Mouse (Mus musculus) forebrain, embryonic 16.5 days (tissue): Measurements from ENCODE around the gene Mgst3. TPM values are rescaled to one million over a fixed set of nuclear protein-coding genes. Genes with fewer than 3 reads are reported as not detected.
A peak's percentile ranks its signal among the peaks of the same experiment; 100 is the strongest.

Source experiments
- ATAC-seq: fragments of 200-750 bp; cut with Nextera tagmentation; 2 replicates; pipeline ENCODE4 v1.8.0; 2017; ENCODE audit warnings: mild to moderate bottlenecking, moderate library complexity
- H3K27ac ChIP-seq: fragments of 300-500 bp; sonication (generic); 2 replicates; pipeline ENCODE4 v1.5.1; 2014; ENCODE audit warnings: low read length, control low read depth
- H3K27me3 ChIP-seq: fragments of 300-500 bp; sonication (generic); replicated peaks from 2 replicates; pipeline ENCODE4 v1.6.1; 2014; ENCODE audit warnings: low read length; ENCODE audit not compliant: control insufficient read depth, insufficient read depth
- H3K36me3 ChIP-seq: fragments of 300-500 bp; sonication (generic); 2 replicates; pipeline ENCODE4 v1.6.1; 2014; ENCODE audit not compliant: control insufficient read depth, insufficient read depth
- H3K4me1 ChIP-seq: fragments of 300-500 bp; sonication (generic); replicated peaks from 2 replicates; pipeline ENCODE4 v1.6.1; 2014; ENCODE audit warnings: low read length; ENCODE audit not compliant: control insufficient read depth, insufficient read depth
- H3K4me2 ChIP-seq: fragments of 300-500 bp; sonication (generic); 2 replicates; pipeline ENCODE4 v1.6.1; 2014; ENCODE audit warnings: mild to moderate bottlenecking, low read length, control low read depth
- H3K4me3 ChIP-seq: fragments of 300-500 bp; sonication (generic); replicated peaks from 2 replicates; pipeline ENCODE4 v1.5.1; 2014; ENCODE audit warnings: mild to moderate bottlenecking, low read length, control low read depth
- H3K9ac ChIP-seq: fragments of 300-500 bp; sonication (generic); replicated peaks from 2 replicates; pipeline ENCODE4 v1.6.1; 2014; ENCODE audit warnings: low read depth, low read length, control low read depth
- H3K9me3 ChIP-seq: fragments of 300-500 bp; sonication (generic); 2 replicates; pipeline ENCODE4 v1.6.1; 2016; ENCODE audit warnings: low read length; ENCODE audit not compliant: control insufficient read depth
- WGBS: fragments of 180-500 bp; shearing (Covaris S2); extraction: QIAGEN DNeasy Blood & Tissue Kit; methylation state at CpG from one replicate; pipeline ENCODE4 v1.1.7; 2014; 5-methylcytosine and 5-hydroxymethylcytosine counted together
- polyA plus RNA-seq: library from polyadenylated mRNA; unstranded; fragments of >200 nt; fragmentation: Nextera tagmentation; extraction: Ambion mirVana; gene quantifications from 2 replicates; pipeline ENCODE4 v1.2.1, GENCODE M21; 2015

Gene Mgst3
- polyA plus RNA-seq, 1 experiment from 2014 or later: 109 TPM

- no peaks in the 10 kb centered on the region for H3K9me3 ChIP-seq
- no peaks in the 10 kb centered on the region for H3K36me3 ChIP-seq
- H3K4me3 ChIP-seq: no peak overlapping the region
- H3K9ac ChIP-seq: no peak overlapping the region
- no peaks in the 10 kb centered on the region for H3K4me1 ChIP-seq
- WGBS: 77% methylated on average over 11 of the region's 11 CpGs
- ATAC-seq: no peak
- no peak overlapping the region for H3K4me2 ChIP-seq
- H3K27ac ChIP-seq: no peak overlapping the region
- H3K27me3 ChIP-seq: no peaks in the 10 kb centered on the region
Observed at GRCm38 (mm10) chr1:167422501-167423240, 29.0 kb upstream of the Mgst3 start.

DNA sequence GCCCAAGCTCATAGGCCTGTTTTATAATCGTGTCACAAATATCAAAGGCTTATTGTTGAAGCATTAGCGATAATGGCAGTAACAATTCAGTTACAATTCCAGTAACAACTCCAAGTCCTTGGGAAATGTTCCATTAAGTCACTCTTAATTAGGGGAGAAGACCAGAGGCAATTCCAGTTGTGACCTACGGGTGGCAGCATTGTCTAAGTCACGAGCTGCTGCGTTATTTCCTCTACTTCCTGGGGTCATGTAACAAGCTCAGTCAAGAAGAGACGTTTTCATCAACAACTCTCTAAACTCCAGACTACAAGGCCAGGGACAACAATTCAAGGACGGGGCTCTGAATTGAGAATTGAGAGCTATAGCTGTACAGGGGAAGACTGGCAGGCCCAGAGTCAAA is 21.2 kb upstream of the Mgst3 start:
- Histone ChIP-seq H3K27ac (no peak overlapping the region), H3K4me3 (no peak overlapping the region), H3K9me3 (no peaks in the 10 kb centered on the region), H3K4me2 (no peak overlapping the region), H3K9ac (no peak overlapping the region), H3K27me3 (0 out of 2 replicates have a peak, but pooled peaks cover 2% of the 10 kb centered on the region), H3K36me3 (no peaks in the 10 kb centered on the region), H3K4me1 (no peaks in the 10 kb centered on the region)
- ATAC-seq: peak; percentile 64
- WGBS: 2% methylated on average over 7 of the region's 7 CpGs

DNA sequence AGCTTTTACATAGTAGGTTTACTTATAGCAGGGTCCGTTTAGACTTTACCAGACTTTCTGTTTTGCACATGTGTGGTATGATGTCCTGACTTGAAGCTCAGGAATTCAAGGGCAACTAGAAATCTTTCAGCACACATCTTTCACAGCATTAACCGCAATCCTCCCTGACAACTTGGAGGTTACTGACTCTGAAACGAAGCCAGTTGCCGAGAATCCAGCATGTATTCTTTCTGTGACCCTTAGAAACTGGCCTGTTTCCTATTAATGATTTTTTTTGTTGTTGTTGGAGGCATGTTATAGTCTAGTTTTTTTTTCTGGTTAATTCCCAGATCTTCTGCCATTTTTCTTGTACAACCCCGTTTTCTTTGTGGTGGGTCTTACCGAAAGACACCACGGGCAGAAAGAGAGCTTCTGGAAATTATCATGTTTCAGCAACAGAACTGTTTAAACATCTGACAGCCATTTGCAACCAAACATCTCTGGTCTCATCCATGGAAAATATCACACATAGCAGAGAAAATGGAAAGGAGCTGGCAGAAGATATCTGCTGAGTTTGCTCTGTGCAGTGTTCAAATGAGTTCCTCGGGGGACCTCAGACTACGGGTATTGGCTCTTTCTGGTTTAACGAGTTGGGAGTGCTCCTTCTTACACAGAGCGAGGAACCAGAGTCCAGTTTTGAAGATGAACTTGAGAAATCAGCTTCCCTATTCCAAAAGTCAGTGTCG is 18.5 kb upstream of the Mgst3 start:
- Histone ChIP-seq H3K9me3 (no peaks in the 10 kb centered on the region), H3K4me3 (no peak overlapping the region), H3K9ac (no peak overlapping the region), H3K36me3 (no peaks in the 10 kb centered on the region), H3K27ac (no peak overlapping the region), H3K4me2 (no peak overlapping the region), H3K27me3 (0 out of 2 replicates have a peak, but pooled peaks cover 5% of the 10 kb centered on the region), H3K4me1 (no peaks in the 10 kb centered on the region)
- 77% methylated on average over 12 of the region's 12 CpGs for WGBS
- no peak for ATAC-seq

GRCm38 (mm10) chr1:167409601-167410000 is 16.0 kb upstream of the Mgst3 start:
- no peak overlapping the region for H3K4me2 ChIP-seq
- no peak overlapping the region for H3K4me3 ChIP-seq
- H3K9me3 ChIP-seq: no peaks in the 10 kb centered on the region
- WGBS: 79% methylated on average over 4 of the region's 4 CpGs
- H3K27ac ChIP-seq: no peak overlapping the region
- H3K27me3 ChIP-seq: 0 out of 2 replicates have a peak, but pooled peaks cover 5% of the 10 kb centered on the region
- H3K36me3 ChIP-seq: no peaks in the 10 kb centered on the region
- ATAC-seq: no peak
- no peak overlapping the region for H3K9ac ChIP-seq
- H3K4me1 ChIP-seq: no peaks in the 10 kb centered on the region

DNA sequence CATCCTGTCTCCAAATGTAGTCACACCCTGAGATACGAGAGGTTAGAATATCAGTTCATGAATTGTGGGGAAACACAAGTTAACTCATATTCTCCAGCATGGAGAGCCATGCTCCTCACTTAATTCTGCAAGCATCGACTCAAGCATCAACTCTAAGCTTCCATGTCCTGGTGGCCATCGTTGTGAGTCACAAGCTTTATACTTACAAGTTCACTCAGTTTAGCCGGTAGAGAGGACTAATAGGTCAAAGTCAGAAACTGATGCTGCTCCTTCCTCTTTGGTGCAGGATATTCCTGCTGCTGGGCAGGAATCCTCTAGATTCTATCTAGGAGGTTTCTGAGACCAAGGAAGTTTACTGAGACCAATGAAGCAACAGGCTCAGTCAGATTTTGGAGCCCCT is 11.6 kb upstream of the Mgst3 start:
- Histone ChIP-seq H3K36me3 (no peaks in the 10 kb centered on the region), H3K27me3 (peaks cover 9% of the 10 kb centered on the region; the same call in 1 of the 2 replicates), H3K4me3 (no peak overlapping the region), H3K9ac (no peak overlapping the region), H3K4me1 (no peaks in the 10 kb centered on the region), H3K9me3 (no peaks in the 10 kb centered on the region), H3K27ac (no peak overlapping the region), H3K4me2 (no peak overlapping the region)
- ATAC-seq: no peak
- WGBS: 85% methylated on average over 4 of the region's 4 CpGs

GRCm38 (mm10) chr1:167393281-167393680 is 360 bp downstream of the Mgst3 start:
- Histone ChIP-seq H3K4me3 (peak overlapping the region; percentile 62), H3K9me3 (no peaks in the 10 kb centered on the region), H3K27me3 (peaks cover 3% of the 10 kb centered on the region), H3K4me1 (peaks cover 11% of the 10 kb centered on the region), H3K9ac (peak overlapping the region; percentile 57), H3K4me2 (peak overlapping the region; percentile 73), H3K27ac (peak overlapping the region; percentile 30; the same call in 1 of the 2 replicates), H3K36me3 (no peaks in the 10 kb centered on the region)
- under 1% methylated on average over 15 of the region's 15 CpGs for WGBS
- peak; percentile 25 for ATAC-seq

DNA sequence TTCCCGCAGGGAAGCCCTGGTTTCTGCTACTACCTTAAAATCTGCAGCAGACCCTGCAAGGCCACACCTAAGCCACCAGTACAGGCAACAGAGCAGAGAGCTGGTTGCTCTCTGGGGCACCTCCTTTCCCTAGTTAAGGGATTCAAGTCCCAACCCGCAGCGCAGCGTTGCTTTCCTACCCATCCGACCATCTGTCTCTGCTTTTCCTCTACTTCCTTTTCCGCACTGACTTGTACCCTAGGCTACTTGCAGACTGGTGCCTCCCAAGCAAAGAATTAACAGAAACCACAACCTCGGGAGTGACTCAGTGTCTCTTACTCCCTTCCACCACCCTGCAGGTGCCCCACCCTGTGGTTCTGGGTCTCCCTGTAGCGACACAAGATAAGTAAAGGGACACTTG is 954 bp downstream of the Mgst3 start:
- no peak for ATAC-seq
- Histone ChIP-seq H3K9me3 (no peaks in the 10 kb centered on the region), H3K27me3 (peaks cover 3% of the 10 kb centered on the region), H3K4me2 (peak overlapping the region; percentile 73), H3K9ac (no peak overlapping the region; the same call in 1 of the 2 replicates), H3K27ac (no peak overlapping the region), H3K4me3 (peak overlapping the region; percentile 62), H3K36me3 (no peaks in the 10 kb centered on the region), H3K4me1 (peaks cover 11% of the 10 kb centered on the region)
- 14% methylated on average over 8 of the region's 8 CpGs for WGBS

- H3K4me2 ChIP-seq: peak overlapping the region; percentile 73
- H3K4me3 ChIP-seq: peak overlapping the region; percentile 62
- peaks cover 11% of the 10 kb centered on the region for H3K4me1 ChIP-seq
- ATAC-seq: no peak
- H3K27me3 ChIP-seq: peaks cover 3% of the 10 kb centered on the region
- no peaks in the 10 kb centered on the region for H3K9me3 ChIP-seq
- no peak overlapping the region for H3K9ac ChIP-seq
- 44% methylated on average over 2 of the region's 2 CpGs for WGBS
- no peak overlapping the region for H3K27ac ChIP-seq
- no peaks in the 10 kb centered on the region for H3K36me3 ChIP-seq
Observed at GRCm38 (mm10) chr1:167392031-167392640, 1.5 kb downstream of the Mgst3 start.

DNA sequence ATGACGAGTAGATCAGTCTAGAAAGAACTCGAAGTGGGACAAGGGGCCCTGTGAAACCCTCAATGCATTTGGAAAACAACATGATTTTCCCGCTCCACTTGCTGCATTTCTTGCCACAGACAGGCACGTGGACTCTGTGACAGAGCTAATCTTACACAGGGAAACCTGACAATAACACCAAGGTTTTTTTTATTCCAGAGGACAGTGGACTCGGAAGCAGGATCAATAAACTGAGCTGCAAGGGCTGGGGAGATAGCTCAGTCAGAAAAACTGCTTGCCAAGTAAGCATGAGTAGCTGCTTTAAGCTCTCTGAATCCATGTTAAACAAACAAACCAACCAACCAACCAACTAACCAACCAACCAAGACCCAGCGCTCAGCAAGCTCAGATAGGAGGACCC is 2.4 kb downstream of the Mgst3 start:
- peaks cover 11% of the 10 kb centered on the region for H3K4me1 ChIP-seq

More for the DNA sequence above, 2.4 kb downstream of the Mgst3 start:
- no peak for ATAC-seq
- no peak overlapping the region for H3K4me3 ChIP-seq
- H3K9me3 ChIP-seq: no peaks in the 10 kb centered on the region
- H3K36me3 ChIP-seq: no peaks in the 10 kb centered on the region
- H3K4me2 ChIP-seq: no peak overlapping the region
- H3K9ac ChIP-seq: no peak overlapping the region
- peaks cover 3% of the 10 kb centered on the region for H3K27me3 ChIP-seq
- H3K27ac ChIP-seq: no peak overlapping the region
- 67% methylated on average over 6 of the region's 6 CpGs for WGBS
